Mouse (Mus musculus) layer of hippocampus, postnatal 25 days (tissue): Measurements from ENCODE around the gene Plod3. TPM values are rescaled to one million over a fixed set of nuclear protein-coding genes. Genes with fewer than 3 reads are reported as not detected.

ENCODE experiments used
- microRNA-seq, 2 experiments: library from miRNA; unstranded; fragments of <30 nt; microRNA quantifications; one replicate each; pipeline ENCODE4 v1.2.0; 2021
- total RNA-seq, 2 experiments: library from RNA; stranded (reverse); gene quantifications; 2 replicates each; pipeline ENCODE4 v1.2.3; 2021

The Plod3 gene
- total RNA-seq, 2 experiments from 2014 or later: 35.0 to 39.8 TPM

Small RNA genes within 50 kb of the gene (microRNA-seq; reads per million reads assigned to microRNA genes)
- gene Mir702: 422 to 511 reads per million in 2 experiments

Other genes with a start within 250 kb of the Plod3 start
- gene Col26a1, start 103.8 kb upstream of the Plod3 start, total RNA-seq: 1 to 10 TPM; 3.5 to 4.7 TPM
- gene Ift22, start 78.9 kb upstream of the Plod3 start, total RNA-seq: 10 to 100 TPM; 82.1 to 84.3 TPM
- 100 to 1,000 TPM; 226 to 262 TPM for gene Fis1, start 33.7 kb upstream of the Plod3 start, total RNA-seq
- gene Cldn15, start 20.4 kb upstream of the Plod3 start, total RNA-seq: under 1 TPM; 0.15 to 0.26 TPM
- 10 to 100 TPM; 75.4 to 90.7 TPM for gene Znhit1, start 1.0 kb downstream of the Plod3 start, total RNA-seq
- 100 to 1,000 TPM; 219 to 233 TPM for gene Vgf, start 39.4 kb downstream of the Plod3 start, total RNA-seq
- gene Ap1s1, start 59.1 kb downstream of the Plod3 start, total RNA-seq: 100 to 1,000 TPM; 262 to 327 TPM
- gene Serpine1, start 85.2 kb downstream of the Plod3 start, total RNA-seq: under 1 TPM; 0.27 to 0.52 TPM
- gene Trim56, start 129.2 kb downstream of the Plod3 start, total RNA-seq: 1 to 10 TPM; 4.8 to 5.4 TPM
- gene Muc3, start 162.3 kb downstream of the Plod3 start, total RNA-seq: not detected
- gene Muc3a, start 225.4 kb downstream of the Plod3 start, total RNA-seq: 1 to 10 TPM; 1.6 to 5.4 TPM